Mouse (Mus musculus) forebrain, embryonic 16.5 days (tissue): Measurements from ENCODE around the gene Wdr6. TPM values are rescaled to one million over a fixed set of nuclear protein-coding genes. Genes with fewer than 3 reads are reported as not detected.
A peak's percentile ranks its signal among the peaks of the same experiment; 100 is the strongest.
"Not testable (repeated sequence)": the region's sequence is repeated elsewhere in the genome, so short reads cannot be mapped to it uniquely, and the experiment has no call there.

Experiments used
- ATAC-seq: fragments of 200-750 bp; cut with Nextera tagmentation; 2 replicates; pipeline ENCODE4 v1.8.0; 2017; ENCODE audit warnings: mild to moderate bottlenecking, moderate library complexity
- H3K27ac ChIP-seq: fragments of 300-500 bp; sonication (generic); 2 replicates; pipeline ENCODE4 v1.5.1; 2014; ENCODE audit warnings: low read length, control low read depth
- H3K27me3 ChIP-seq: fragments of 300-500 bp; sonication (generic); replicated peaks from 2 replicates; pipeline ENCODE4 v1.6.1; 2014; ENCODE audit warnings: low read length; ENCODE audit not compliant: control insufficient read depth, insufficient read depth
- H3K36me3 ChIP-seq: fragments of 300-500 bp; sonication (generic); 2 replicates; pipeline ENCODE4 v1.6.1; 2014; ENCODE audit not compliant: control insufficient read depth, insufficient read depth
- H3K4me1 ChIP-seq: fragments of 300-500 bp; sonication (generic); replicated peaks from 2 replicates; pipeline ENCODE4 v1.6.1; 2014; ENCODE audit warnings: low read length; ENCODE audit not compliant: control insufficient read depth, insufficient read depth
- H3K4me2 ChIP-seq: fragments of 300-500 bp; sonication (generic); 2 replicates; pipeline ENCODE4 v1.6.1; 2014; ENCODE audit warnings: mild to moderate bottlenecking, low read length, control low read depth
- H3K4me3 ChIP-seq: fragments of 300-500 bp; sonication (generic); replicated peaks from 2 replicates; pipeline ENCODE4 v1.5.1; 2014; ENCODE audit warnings: mild to moderate bottlenecking, low read length, control low read depth
- H3K9ac ChIP-seq: fragments of 300-500 bp; sonication (generic); replicated peaks from 2 replicates; pipeline ENCODE4 v1.6.1; 2014; ENCODE audit warnings: low read depth, low read length, control low read depth
- H3K9me3 ChIP-seq: fragments of 300-500 bp; sonication (generic); 2 replicates; pipeline ENCODE4 v1.6.1; 2016; ENCODE audit warnings: low read length; ENCODE audit not compliant: control insufficient read depth
- WGBS: fragments of 180-500 bp; shearing (Covaris S2); extraction: QIAGEN DNeasy Blood & Tissue Kit; methylation state at CpG from one replicate; pipeline ENCODE4 v1.1.7; 2014; 5-methylcytosine and 5-hydroxymethylcytosine counted together
- polyA plus RNA-seq: library from polyadenylated mRNA; unstranded; fragments of >200 nt; fragmentation: Nextera tagmentation; extraction: Ambion mirVana; gene quantifications from 2 replicates; pipeline ENCODE4 v1.2.1, GENCODE M21; 2015

Wdr6 gene
- 209 and 267 TPM in 2 replicates for polyA plus RNA-seq

DNA sequence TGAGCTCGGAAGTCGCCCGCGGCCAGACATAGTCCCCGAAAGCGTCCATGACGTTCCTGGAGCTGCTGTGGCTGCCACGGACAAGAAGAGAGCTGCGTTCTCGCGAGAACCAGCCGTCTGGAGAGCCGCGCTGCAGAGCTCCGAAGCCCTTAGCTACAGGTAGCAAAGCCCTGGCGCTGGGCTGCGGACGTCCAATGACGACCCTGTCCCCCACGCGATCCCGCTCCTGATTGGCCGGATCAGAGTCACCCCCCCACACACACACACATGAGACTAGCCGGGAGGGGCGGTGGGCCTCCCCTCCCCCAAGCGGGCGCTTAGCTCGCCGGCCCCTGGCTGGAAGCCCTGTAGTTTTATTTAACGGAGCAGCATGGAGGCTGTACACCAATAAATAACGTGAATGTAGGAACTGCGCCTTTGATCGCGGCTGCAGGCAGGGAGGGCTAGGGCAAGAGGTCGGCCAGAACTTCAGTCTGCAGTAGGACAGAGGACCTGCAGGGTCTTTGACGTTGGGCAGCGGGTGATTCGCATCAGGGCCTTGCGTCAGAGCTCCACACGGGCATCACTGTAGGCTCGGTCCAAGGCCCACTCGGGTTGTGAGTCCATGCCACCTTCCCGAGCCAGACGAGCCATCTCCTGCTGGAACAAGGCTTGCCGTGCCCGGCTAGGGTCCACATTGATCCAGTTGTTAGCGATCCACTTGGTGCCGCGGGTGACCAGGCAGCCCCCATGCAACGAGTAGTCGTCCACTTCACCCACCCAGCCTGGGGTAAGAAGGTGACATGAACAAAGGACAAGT is at the start of gene Wdr6:
Gene Wdr6, minus strand, starts transcription at position 195 of the 799 bp plus-strand sequence.
- WGBS: 3% methylated on average over 51 of the region's 51 CpGs

DNA sequence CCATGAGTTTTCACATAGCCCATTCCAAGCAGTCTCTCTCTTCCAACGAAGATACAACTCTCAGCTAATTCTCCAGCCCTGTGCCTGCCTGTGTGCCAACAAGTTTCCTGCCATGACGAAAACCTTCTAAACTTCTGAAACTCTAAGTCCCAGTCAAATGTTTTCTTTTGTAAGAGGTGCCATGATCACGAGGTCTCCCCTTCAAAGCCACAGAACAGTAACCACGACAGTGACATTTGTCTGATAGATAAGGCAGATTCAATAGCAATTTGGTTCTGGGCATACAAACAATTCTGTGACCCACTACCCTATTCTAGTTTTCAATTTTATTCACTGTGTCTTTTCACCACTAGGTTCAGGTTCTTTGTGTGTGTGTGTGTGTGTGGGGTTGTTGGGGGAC is 49.6 kb upstream of the Wdr6 start:
- 86% methylated on average over 4 of the region's 4 CpGs for WGBS

More for the DNA sequence above, at the start of gene Wdr6:
- H3K27me3 ChIP-seq: no peaks in the 10 kb centered on the region
- peak within 1 kb of the TSS; percentile 92 for H3K9ac ChIP-seq
- H3K4me3 ChIP-seq: peak within 1 kb of the TSS; percentile 91
- H3K36me3 ChIP-seq: peaks cover 11% of the 10 kb centered on the region
- peak within 1 kb of the TSS; percentile 92 for H3K27ac ChIP-seq
- peaks cover 40% of the 10 kb centered on the region for H3K4me1 ChIP-seq
- H3K4me2 ChIP-seq: peak within 1 kb of the TSS; percentile 61
- H3K9me3 ChIP-seq: no peaks in the 10 kb centered on the region
- ATAC-seq: peak; percentile 98

DNA sequence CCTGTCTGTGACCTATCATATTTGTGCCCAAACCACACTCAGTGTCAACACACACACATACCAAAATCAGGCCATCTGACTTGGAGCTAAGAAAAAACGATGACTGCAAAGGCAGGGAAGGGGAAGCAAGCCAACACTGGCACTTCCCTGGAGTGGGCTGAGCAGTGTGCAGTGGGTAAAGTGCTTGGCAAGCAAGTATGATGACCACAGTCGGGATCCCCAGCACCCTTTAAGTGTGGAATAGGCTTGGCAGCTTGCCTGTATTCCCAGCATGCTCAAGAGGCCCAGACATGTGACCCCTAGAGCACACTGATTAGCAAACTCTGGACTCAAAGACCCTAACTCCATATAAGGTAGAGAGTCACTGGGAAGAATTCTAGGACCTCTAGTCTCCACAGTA is 48.0 kb upstream of the Wdr6 start:
- no peak overlapping the region for H3K4me2 ChIP-seq
- H3K9me3 ChIP-seq: no peaks in the 10 kb centered on the region
- no peak overlapping the region for H3K27ac ChIP-seq
- H3K4me3 ChIP-seq: no peak overlapping the region
- no peak overlapping the region for H3K9ac ChIP-seq
- no peaks in the 10 kb centered on the region for H3K27me3 ChIP-seq
- 73% methylated on average over 2 of the region's 2 CpGs for WGBS
- ATAC-seq: no peak
- no peaks in the 10 kb centered on the region for H3K4me1 ChIP-seq
- H3K36me3 ChIP-seq: no peaks in the 10 kb centered on the region; the same call in 1 of the 2 replicates

More for the DNA sequence above, 49.6 kb upstream of the Wdr6 start:
- H3K36me3 ChIP-seq: no peaks in the 10 kb centered on the region; the same call in 1 of the 2 replicates
- H3K27ac ChIP-seq: no peak overlapping the region
- H3K4me3 ChIP-seq: no peak overlapping the region
- no peak for ATAC-seq
- no peaks in the 10 kb centered on the region for H3K4me1 ChIP-seq
- no peaks in the 10 kb centered on the region for H3K27me3 ChIP-seq
- H3K9me3 ChIP-seq: no peaks in the 10 kb centered on the region
- H3K4me2 ChIP-seq: no peak overlapping the region
- no peak overlapping the region for H3K9ac ChIP-seq

DNA sequence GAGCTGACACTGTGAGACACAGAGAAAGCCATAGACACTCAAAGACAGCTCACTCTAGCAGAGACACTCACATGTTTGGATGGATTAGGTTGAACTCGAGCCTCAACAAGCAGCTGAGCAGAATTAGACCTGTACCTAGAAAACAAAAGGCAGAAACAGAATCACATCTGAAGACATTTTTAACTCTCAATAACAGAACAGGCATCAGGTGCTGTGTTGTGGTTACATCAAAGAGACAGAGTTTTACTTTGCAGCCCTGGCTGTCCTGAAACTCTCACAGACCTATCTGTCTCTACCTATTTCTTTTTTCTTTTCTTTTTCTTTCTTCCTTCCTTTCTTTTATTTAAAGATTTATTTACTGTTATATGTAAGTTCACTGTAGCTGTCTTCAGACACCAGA is 38.8 kb upstream of the Wdr6 start:
- no peak for ATAC-seq
- H3K27me3 ChIP-seq: no peaks in the 10 kb centered on the region
- H3K27ac ChIP-seq: no peak overlapping the region
- H3K4me2 ChIP-seq: no peak overlapping the region
- WGBS: 90% methylated on average over 1 of the region's 1 CpGs
- no peaks in the 10 kb centered on the region for H3K9me3 ChIP-seq
- H3K4me1 ChIP-seq: no peaks in the 10 kb centered on the region
- H3K9ac ChIP-seq: no peak overlapping the region
- H3K4me3 ChIP-seq: no peak overlapping the region
- H3K36me3 ChIP-seq: peaks cover 9% of the 10 kb centered on the region; the same call in 1 of the 2 replicates

GRCm38 (mm10) chr9:108611488-108611887 is 32.9 kb upstream of the Wdr6 start:
- ATAC-seq: no peak
- WGBS: 93% methylated on average over 10 of the region's 10 CpGs
- Histone ChIP-seq H3K4me2 (no peak overlapping the region), H3K36me3 (peaks cover 29% of the 10 kb centered on the region), H3K27ac (no peak overlapping the region), H3K4me1 (no peaks in the 10 kb centered on the region), H3K27me3 (no peaks in the 10 kb centered on the region), H3K9ac (no peak overlapping the region), H3K4me3 (no peak overlapping the region), H3K9me3 (no peaks in the 10 kb centered on the region)

GRCm38 (mm10) chr9:108608889-108609288 is 30.4 kb upstream of the Wdr6 start:
- ATAC-seq: no peak
- H3K36me3 ChIP-seq: peaks cover 40% of the 10 kb centered on the region

DNA sequence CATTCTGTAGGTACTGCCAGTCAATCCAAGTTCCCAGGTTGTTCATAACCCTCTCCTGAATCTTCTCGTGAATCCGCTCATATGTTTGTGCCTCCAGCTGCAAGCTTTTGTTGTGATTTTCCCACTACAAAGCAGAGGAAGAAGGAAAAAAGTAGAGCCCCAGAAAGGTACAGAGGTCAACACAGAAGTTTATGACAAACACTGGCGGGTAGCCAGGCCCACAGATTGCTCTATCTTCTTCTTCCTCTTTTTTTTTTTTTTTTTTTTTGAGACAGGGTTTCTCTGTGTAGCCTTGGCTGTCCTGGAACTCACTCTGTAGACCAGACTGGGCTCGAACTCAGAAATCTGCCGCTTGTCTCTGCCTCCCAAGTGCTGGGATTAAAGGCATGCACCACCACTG is 29.4 kb upstream of the Wdr6 start:
- not testable (repeated sequence) for H3K9ac ChIP-seq, H3K4me3 ChIP-seq, H3K4me1 ChIP-seq, H3K4me2 ChIP-seq, H3K9me3 ChIP-seq, H3K27me3 ChIP-seq, ATAC-seq, H3K27ac ChIP-seq
- peaks cover 43% of the 10 kb centered on the region for H3K36me3 ChIP-seq
- 92% methylated on average over 5 of the region's 5 CpGs for WGBS

More at GRCm38 (mm10) chr9:108608889-108609288, 30.4 kb upstream of the Wdr6 start:
- no peaks in the 10 kb centered on the region for H3K27me3 ChIP-seq
- H3K27ac ChIP-seq: no peak overlapping the region
- no peak overlapping the region for H3K4me2 ChIP-seq
- WGBS: 98% methylated on average over 4 of the region's 4 CpGs
- H3K9me3 ChIP-seq: no peaks in the 10 kb centered on the region
- H3K4me1 ChIP-seq: no peaks in the 10 kb centered on the region
- no peak overlapping the region for H3K4me3 ChIP-seq
- no peak overlapping the region for H3K9ac ChIP-seq

- 92% methylated on average over 4 of the region's 4 CpGs for WGBS
- H3K4me3 ChIP-seq: no peak overlapping the region
- no peak overlapping the region for H3K27ac ChIP-seq
- H3K4me2 ChIP-seq: no peak overlapping the region
- ATAC-seq: no peak
- peaks cover 20% of the 10 kb centered on the region for H3K36me3 ChIP-seq
- H3K4me1 ChIP-seq: peaks cover 5% of the 10 kb centered on the region
- no peaks in the 10 kb centered on the region for H3K9me3 ChIP-seq
- H3K9ac ChIP-seq: no peak overlapping the region
- H3K27me3 ChIP-seq: no peaks in the 10 kb centered on the region
Observed at GRCm38 (mm10) chr9:108601986-108602385, 23.4 kb upstream of the Wdr6 start.

GRCm38 (mm10) chr9:108600011-108600410 is 21.5 kb upstream of the Wdr6 start:
- 86% methylated on average over 2 of the region's 2 CpGs for WGBS
- Histone ChIP-seq H3K4me2 (no peak overlapping the region), H3K27ac (no peak overlapping the region), H3K27me3 (no peaks in the 10 kb centered on the region), H3K9ac (no peak overlapping the region), H3K9me3 (no peaks in the 10 kb centered on the region), H3K36me3 (peaks cover 7% of the 10 kb centered on the region; the same call in 1 of the 2 replicates), H3K4me1 (peaks cover 13% of the 10 kb centered on the region), H3K4me3 (no peak overlapping the region)
- no peak for ATAC-seq
